Mouse (Mus musculus) 416B (cell line): ENCODE results near the gene Mical3.
A peak's percentile ranks its signal among the peaks of the same experiment; 100 is the strongest.

Experiments used
- DNase-seq: peaks from one replicate; pipeline ENCODE4 v3.0.0; 2011; ENCODE audit warnings: low read depth

Gene Mical3

DNA sequence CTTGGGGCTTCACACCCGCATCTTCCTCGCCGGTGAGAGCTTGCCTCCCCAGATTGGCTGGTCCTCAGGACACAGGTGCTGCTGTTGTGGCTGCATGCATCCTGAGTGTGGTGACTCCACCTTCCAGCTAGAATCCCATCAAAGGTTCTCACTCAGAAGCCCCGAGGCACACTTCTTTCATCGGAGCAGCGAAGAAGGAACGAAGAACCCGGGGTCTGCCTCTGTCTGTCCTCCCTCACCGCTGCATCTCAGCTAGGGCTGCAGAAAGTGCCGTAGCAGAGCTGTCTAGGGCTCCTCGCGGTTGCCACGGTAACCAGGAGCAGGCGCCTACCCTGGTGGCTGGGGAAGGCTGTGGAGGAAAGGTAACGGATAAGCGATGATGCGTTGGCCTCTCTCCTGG lies at the start of gene Mical3:
Gene Mical3 (minus strand): TSS at position 227 of the 400 bp plus-strand sequence.
- DNase-seq = no peak

DNA sequence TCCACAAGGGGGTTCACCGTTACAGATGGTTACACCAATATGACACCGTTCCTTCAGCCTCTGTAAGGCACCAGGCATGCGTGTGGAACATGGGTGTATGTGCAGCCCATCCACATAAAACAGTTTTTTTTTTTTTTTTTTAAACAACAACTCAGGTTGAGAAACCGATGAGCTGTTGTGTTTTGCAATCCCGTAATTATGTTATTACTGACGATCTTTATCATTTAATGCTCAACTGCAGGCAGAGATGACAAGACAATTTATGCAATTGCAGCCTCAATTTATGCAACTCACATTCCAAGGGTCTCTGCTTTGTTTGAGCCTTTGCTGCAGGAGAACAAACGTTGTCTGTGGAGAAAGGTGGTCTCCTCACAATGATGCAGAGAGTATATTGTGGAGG lies 49.0 kb upstream of the Mical3 start:
- DNase-seq = peak; percentile 63

- peak; percentile 79 for DNase-seq
Measured at GRCm38 (mm10) chr6:121178700-121179358, 48.0 kb upstream of the Mical3 start.

DNA sequence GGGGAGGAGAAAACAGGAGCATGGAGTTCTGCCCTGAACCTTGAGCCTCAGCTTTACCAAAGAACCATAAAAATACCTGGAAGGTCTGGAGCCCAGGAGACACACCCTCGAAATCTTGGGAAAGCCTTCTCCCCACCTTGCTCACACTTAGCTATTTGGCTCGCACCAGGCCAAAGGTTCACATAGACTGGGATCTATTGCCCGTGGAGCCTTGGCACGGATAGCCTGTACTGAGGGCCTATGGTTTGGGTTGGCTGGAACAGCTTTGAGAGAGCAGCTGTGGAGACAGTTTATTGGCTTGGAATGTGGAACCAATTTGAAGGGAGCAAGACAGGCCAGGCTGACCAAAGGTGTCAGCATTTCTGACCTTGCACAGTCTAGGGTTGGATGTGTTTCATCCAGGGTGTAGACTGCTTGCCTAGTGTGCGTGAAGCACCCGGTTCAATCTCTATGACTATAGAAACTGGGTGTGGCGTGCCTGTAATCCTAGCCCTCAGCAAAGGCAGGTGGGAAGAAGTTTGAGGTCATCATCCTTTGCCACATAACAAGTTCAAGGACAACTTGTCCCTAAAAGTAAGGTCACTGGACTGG lies 46.4 kb upstream of the Mical3 start:
- DNase-seq = no peak

DNA sequence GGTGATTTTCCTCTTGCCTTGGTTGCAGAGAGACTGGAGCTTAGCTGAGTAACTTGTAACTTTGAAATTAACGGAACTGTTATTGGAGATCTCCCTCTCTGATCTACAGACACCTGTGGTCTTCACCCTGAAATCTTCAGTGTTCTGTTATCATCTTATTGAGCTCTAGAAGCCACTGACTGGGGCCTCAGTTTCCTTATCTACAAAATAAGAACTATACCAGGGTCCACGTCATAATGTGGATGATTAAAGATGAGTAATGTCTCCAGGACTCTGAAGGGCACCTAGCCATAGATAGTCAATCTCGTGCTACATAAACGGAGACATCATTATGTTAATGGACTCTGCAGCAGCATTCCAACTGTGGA lies 45.9 kb upstream of the Mical3 start:
- no peak for DNase-seq

GRCm38 (mm10) chr6:121176011-121176730 lies 45.4 kb upstream of the Mical3 start:
- no peak for DNase-seq

- no peak for DNase-seq
Measured at GRCm38 (mm10) chr6:121174761-121175160, 44.0 kb upstream of the Mical3 start.

DNA sequence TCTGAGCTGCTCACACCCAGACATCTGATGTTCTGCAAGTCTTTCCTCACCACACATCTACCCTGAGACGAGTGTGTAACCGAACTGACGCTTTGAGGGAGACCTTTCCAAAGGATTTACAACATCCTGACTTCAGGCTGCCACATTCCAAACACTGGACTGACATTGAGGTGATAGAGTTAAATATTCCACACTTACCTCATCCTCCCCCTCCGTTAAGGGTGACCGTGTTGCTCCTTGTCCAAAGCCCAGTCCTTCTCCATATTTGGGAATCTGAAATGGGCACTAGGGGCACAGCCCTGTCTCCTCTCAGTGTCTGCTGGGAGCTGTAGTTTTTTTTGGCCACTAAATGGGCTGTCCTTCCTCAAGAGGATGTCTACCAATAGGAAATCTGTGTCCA lies 42.7 kb upstream of the Mical3 start:
- DNase-seq = no peak

DNA sequence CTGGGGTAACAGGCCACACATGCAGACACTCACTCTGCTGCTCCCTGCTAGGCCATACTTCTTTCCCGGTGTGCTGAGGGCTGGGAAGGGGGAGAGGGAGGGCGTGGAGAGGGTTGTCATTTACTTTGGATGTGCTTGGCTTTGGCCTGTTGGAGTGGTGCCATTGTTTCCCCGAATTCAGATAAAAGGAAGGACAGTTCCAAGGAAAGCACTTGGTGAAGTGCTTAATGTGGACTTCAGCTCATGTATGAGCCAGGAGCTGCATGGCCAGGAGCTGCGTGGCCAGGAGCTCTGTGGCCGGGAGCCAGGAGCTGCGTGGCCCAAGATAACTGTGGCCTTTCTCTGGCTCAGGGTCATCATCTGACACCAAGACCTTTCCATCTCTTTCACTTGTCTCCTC lies 40.3 kb upstream of the Mical3 start:
- no peak for DNase-seq

DNA sequence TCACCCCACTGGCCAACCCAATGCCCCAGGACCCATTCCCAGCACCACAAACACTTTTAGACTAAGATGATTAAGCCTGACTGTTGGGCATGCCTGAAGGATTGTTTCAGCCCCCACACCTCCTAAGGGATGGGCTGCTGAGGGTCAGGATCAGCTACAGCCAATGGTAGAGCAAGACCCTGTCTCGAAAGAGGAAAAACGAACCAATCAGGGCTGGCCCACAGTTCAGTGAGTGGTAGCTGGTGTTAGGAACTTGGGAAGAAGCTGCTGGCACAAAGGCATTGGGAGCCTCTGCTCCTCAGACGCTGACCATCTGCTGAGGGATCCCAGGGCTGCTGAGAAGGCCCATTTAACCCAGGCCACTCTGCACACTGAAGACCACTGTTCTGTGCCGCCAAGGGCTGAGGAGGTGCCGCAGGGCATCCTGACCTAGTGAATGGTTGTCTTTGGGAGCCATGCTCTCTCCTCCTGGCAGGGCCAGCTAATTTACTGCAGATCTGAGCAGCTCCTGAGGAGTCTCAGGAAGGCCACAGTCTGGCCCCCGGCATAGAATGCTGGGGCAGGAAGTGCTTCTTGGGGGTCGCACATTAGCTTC lies 36.7 kb upstream of the Mical3 start:
- no peak for DNase-seq

DNA sequence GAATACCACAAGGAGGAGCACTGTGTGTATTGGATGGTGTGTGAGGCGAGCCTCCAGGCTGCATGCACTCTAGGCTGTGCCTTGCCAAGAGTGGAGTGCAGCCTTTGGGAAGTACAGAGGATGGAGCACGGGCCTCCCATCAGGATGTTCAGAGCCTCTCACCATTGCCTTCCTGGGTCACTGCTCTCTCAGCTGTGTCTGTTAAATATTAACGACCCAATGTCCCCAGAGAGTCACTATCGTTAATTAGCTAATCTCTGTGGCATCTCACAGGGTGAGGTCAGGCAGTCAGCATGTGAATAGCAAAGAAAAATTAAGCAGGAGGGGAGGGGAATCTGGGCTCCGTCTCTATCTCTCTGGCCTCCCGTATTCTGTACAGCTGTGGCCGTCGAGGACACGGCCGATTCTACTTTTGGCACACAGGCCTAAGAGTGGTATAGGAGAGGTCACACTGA lies 35.3 kb upstream of the Mical3 start:
- DNase-seq = no peak

- DNase-seq = no peak
Measured at GRCm38 (mm10) chr6:121162616-121163015, 31.8 kb upstream of the Mical3 start.

GRCm38 (mm10) chr6:121160126-121160525 lies 29.3 kb upstream of the Mical3 start:
- DNase-seq = no peak

- no peak for DNase-seq
Measured at GRCm38 (mm10) chr6:121159616-121160015, 28.8 kb upstream of the Mical3 start.

- DNase-seq = no peak
Measured at GRCm38 (mm10) chr6:121156030-121156429, 25.2 kb upstream of the Mical3 start.

DNA sequence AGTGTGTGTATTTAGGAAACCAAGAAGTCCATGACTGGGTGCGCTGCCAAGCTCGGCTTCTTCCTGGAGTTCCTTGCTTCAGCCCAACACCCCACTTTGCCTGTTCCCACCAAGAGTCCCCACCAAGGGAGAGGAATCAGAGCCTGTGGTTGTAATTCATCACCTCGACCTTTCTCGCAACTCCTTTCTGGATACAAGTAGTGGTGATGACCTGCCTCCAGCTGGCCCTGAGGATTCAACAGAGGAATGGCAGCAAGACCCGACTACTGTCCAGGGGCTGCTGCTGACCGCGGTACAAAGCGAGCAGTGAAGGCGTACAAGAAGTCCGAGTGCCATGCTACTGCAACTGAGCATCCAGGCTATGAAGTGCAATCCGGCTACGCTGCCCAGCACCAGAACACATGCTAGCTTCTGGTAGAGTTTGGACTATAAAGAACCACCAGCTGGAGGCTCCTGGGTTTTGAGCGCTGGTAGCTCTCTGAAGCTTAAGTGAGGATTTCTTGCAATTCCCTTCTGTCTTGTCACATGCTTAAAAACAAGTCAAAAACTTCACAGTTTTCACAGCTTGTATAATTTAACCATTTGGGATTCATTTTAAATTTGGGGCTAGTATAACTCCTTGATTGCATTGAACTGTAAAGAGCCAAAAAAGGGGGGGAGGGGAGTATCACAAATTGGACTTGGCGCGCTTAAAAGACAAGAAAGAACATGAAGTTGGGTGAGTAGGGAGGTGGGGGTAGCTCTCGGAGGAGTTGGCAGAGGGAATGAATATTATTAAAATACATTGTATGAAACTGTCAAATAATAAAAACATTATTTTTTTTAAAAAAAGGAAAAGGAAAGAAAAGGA lies 23.9 kb upstream of the Mical3 start:
- DNase-seq = no peak

GRCm38 (mm10) chr6:121153177-121153576 lies 22.4 kb upstream of the Mical3 start:
- DNase-seq = no peak

DNA sequence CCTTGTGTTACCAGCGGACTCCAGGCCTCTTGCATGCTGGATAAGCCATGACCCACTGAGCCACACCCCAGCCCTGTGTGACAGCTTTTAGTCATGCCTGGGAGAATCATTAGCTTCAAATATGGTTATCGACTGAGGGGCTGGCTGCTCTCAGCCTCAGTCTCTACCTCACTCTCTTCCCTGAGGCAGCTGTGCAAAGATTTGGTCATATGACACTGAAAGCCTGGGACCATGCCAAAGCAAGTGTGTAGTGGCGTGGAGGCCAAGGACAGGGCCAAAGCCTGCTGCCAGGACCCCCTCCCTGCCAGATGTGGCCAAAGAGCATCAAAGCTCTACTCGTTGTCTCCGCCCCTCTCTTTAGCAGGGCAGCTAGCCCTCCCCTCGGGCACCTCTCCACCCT lies 20.9 kb upstream of the Mical3 start:
- DNase-seq = no peak

DNA sequence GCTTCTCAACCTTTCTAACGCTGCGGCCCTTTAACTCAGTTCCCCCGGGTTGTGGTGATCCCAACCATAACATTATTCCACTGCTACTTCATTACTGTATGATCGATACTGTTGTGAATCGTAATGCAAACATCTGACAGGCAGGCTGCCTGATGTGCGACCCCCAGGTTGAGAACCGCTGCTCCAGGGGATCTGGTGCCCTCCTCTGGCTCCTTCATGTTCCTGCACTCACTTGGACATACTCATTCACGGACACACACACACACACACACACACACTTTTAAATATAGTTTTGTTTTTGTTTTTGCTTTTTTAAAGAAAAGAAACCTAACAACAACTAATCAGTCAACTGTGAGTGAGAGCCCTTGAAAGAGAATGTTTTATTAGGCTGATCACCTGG lies 19.3 kb upstream of the Mical3 start:
- no peak for DNase-seq

DNA sequence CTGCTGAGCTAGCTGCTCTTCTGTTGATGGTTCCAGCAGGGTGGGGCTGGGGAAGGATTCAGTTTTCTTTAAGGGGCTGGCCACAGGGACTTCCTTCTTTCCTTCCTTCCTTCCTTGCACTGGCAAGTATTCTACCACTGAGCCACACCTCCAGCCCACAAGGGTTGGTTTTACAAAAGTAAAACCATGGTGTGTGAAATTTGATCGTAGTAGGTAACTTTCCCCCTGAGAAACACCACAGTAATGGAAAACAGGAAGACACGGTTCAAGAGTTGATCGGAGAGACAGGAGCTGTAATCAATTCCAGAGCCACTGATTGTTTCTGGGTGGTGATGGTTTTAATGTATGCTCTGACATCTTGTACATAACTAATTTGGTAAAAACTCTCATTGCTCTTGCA lies 18.6 kb upstream of the Mical3 start:
- DNase-seq = peak; percentile 73

GRCm38 (mm10) chr6:121148360-121148759 lies 17.6 kb upstream of the Mical3 start:
- DNase-seq = peak; percentile 47

GRCm38 (mm10) chr6:121146798-121147197 lies 16.0 kb upstream of the Mical3 start:
- DNase-seq = no peak
